Mouse (Mus musculus) liver, embryonic 13.5 days (tissue): ENCODE measurements around the gene Bmpr2. TPM values are rescaled to one million over a fixed set of nuclear protein-coding genes. Genes with fewer than 3 reads are reported as not detected.

Source experiments
- ATAC-seq: fragments of 200-750 bp; cut with Nextera tagmentation; 2 replicates; pipeline ENCODE4 v1.8.0; 2017; ENCODE audit warnings: low read depth, mild to moderate bottlenecking, moderate number of reproducible peaks, moderate library complexity
- DNase-seq: peaks from one replicate; pipeline ENCODE4 v3.0.0; 2022
- H3K27ac ChIP-seq: fragments of 300-500 bp; sonication (generic); 2 replicates; pipeline ENCODE4 v1.5.1; 2015; ENCODE audit warnings: moderate library complexity, mild to moderate bottlenecking, inconsistent platforms
- H3K27me3 ChIP-seq: fragments of 300-500 bp; sonication (generic); 2 replicates; pipeline ENCODE4 v1.6.1; 2015; ENCODE audit warnings: mild to moderate bottlenecking, inconsistent platforms
- H3K36me3 ChIP-seq: fragments of 300-500 bp; sonication (generic); 2 replicates; pipeline ENCODE4 v1.6.1; 2015; ENCODE audit warnings: mild to moderate bottlenecking, inconsistent platforms
- H3K4me1 ChIP-seq: fragments of 300-500 bp; sonication (generic); replicated peaks from 2 replicates; pipeline ENCODE4 v1.6.1; 2015; ENCODE audit warnings: inconsistent platforms
- H3K4me2 ChIP-seq: fragments of 300-500 bp; sonication (generic); 2 replicates; pipeline ENCODE4 v1.6.1; 2015; ENCODE audit warnings: inconsistent platforms, mild to moderate bottlenecking, moderate library complexity
- H3K4me3 ChIP-seq: fragments of 300-500 bp; sonication (generic); replicated peaks from 2 replicates; pipeline ENCODE4 v1.5.1; 2015; ENCODE audit warnings: mild to moderate bottlenecking, inconsistent platforms
- H3K9ac ChIP-seq: fragments of 300-500 bp; sonication (generic); 2 replicates; pipeline ENCODE4 v1.6.1; 2015; ENCODE audit warnings: mild to moderate bottlenecking, inconsistent platforms
- H3K9me3 ChIP-seq: fragments of 300-500 bp; sonication (generic); replicated peaks from 2 replicates; pipeline ENCODE4 v1.6.1; 2016; ENCODE audit warnings: inconsistent platforms
- WGBS: fragments of 180-500 bp; shearing (Covaris S2); methylation state at CpG from one replicate; pipeline ENCODE4 v1.1.7; 2015; ENCODE audit not compliant: insufficient replicate concordance; 5-methylcytosine and 5-hydroxymethylcytosine counted together
- polyA plus RNA-seq: library from polyadenylated mRNA; unstranded; fragments of >200 nt; fragmentation: Nextera tagmentation; extraction: Ambion mirVana; gene quantifications from 2 replicates; pipeline ENCODE4 v1.2.1, GENCODE M21; 2015

Bmpr2 gene
- polyA plus RNA-seq, 1 experiment from 2014 or later, result 0.95 TPM

GRCm38 (mm10) chr1:59868041-59868440 lies 104.8 kb downstream of the Bmpr2 start:
- 74% methylated on average over 5 of the region's 5 CpGs for WGBS
- H3K27ac ChIP-seq, result no peak overlapping the region

GRCm38 (mm10) chr1:59874023-59874422 lies 110.8 kb downstream of the Bmpr2 start:
- Histone ChIP-seq H3K36me3 (no peaks in the 10 kb centered on the region), H3K4me3 (no peak overlapping the region), H3K4me2 (no peak overlapping the region), H3K4me1 (no peaks in the 10 kb centered on the region), H3K9me3 (no peaks in the 10 kb centered on the region), H3K27me3 (no peaks in the 10 kb centered on the region), H3K9ac (no peak overlapping the region), H3K27ac (no peak overlapping the region)
- ATAC-seq (no peak), DNase-seq (no peak)
- WGBS, result 73% methylated on average over 3 of the region's 3 CpGs

More at GRCm38 (mm10) chr1:59868041-59868440, 104.8 kb downstream of the Bmpr2 start:
- ATAC-seq (no peak), DNase-seq (no peak)
- Histone ChIP-seq H3K4me2 (no peak overlapping the region), H3K4me3 (no peak overlapping the region), H3K9me3 (no peaks in the 10 kb centered on the region), H3K4me1 (no peaks in the 10 kb centered on the region), H3K9ac (no peak overlapping the region), H3K36me3 (peaks cover 15% of the 10 kb centered on the region), H3K27me3 (no peaks in the 10 kb centered on the region)

- 65% methylated on average over 7 of the region's 7 CpGs for WGBS
- no peaks in the 10 kb centered on the region for H3K36me3 ChIP-seq
- no peak overlapping the region for H3K9ac ChIP-seq
- DNase-seq, result no peak
- H3K4me2 ChIP-seq, result no peak overlapping the region
- no peak overlapping the region for H3K27ac ChIP-seq
- ATAC-seq, result no peak
- no peaks in the 10 kb centered on the region for H3K9me3 ChIP-seq
- H3K4me1 ChIP-seq, result no peaks in the 10 kb centered on the region
- no peak overlapping the region for H3K4me3 ChIP-seq
- no peaks in the 10 kb centered on the region for H3K27me3 ChIP-seq
These were observed 114.9 kb downstream of the Bmpr2 start for GRCm38 (mm10) chr1:59878098-59878497.

- Histone ChIP-seq H3K27ac (no peak overlapping the region), H3K4me2 (no peak overlapping the region), H3K9me3 (no peaks in the 10 kb centered on the region), H3K36me3 (no peaks in the 10 kb centered on the region), H3K4me1 (no peaks in the 10 kb centered on the region), H3K9ac (no peak overlapping the region), H3K27me3 (peaks cover 3% of the 10 kb centered on the region; the same call in 1 of the 2 replicates), H3K4me3 (no peak overlapping the region)
- ATAC-seq, result no peak
- peak; percentile 53 for DNase-seq
- 28% methylated on average over 3 of the region's 3 CpGs for WGBS
These were observed 120.3 kb downstream of the Bmpr2 start for GRCm38 (mm10) chr1:59883349-59884134.

- H3K4me3 ChIP-seq, result no peak overlapping the region
- H3K27me3 ChIP-seq, result peaks cover 3% of the 10 kb centered on the region; the same call in 1 of the 2 replicates
- 70% methylated on average over 4 of the region's 4 CpGs for WGBS
- no peaks in the 10 kb centered on the region for H3K4me1 ChIP-seq
- no peaks in the 10 kb centered on the region for H3K36me3 ChIP-seq
- no peak overlapping the region for H3K9ac ChIP-seq
- H3K27ac ChIP-seq, result no peak overlapping the region
- no peak overlapping the region for H3K4me2 ChIP-seq
- no peak for DNase-seq
- no peaks in the 10 kb centered on the region for H3K9me3 ChIP-seq
- no peak for ATAC-seq
These were observed 123.7 kb downstream of the Bmpr2 start for GRCm38 (mm10) chr1:59886899-59887298.

- Histone ChIP-seq H3K4me3 (no peak overlapping the region), H3K36me3 (no peaks in the 10 kb centered on the region), H3K4me1 (peaks cover 2% of the 10 kb centered on the region), H3K27me3 (peaks cover 3% of the 10 kb centered on the region; the same call in 1 of the 2 replicates), H3K4me2 (no peak overlapping the region), H3K9me3 (no peaks in the 10 kb centered on the region), H3K27ac (no peak overlapping the region), H3K9ac (no peak overlapping the region)
- ATAC-seq, result no peak
- no peak for DNase-seq
These were observed 124.8 kb downstream of the Bmpr2 start for GRCm38 (mm10) chr1:59888018-59888417.

GRCm38 (mm10) chr1:59891185-59891584 lies 128.0 kb downstream of the Bmpr2 start:
- ATAC-seq (no peak), DNase-seq (no peak)
- Histone ChIP-seq H3K27ac (no peak overlapping the region), H3K36me3 (no peaks in the 10 kb centered on the region), H3K4me1 (peaks cover 33% of the 10 kb centered on the region), H3K4me3 (no peak overlapping the region), H3K27me3 (peaks cover 3% of the 10 kb centered on the region; the same call in 1 of the 2 replicates), H3K4me2 (no peak overlapping the region), H3K9me3 (no peaks in the 10 kb centered on the region), H3K9ac (no peak overlapping the region)
- WGBS, result 70% methylated on average over 4 of the region's 4 CpGs

- DNase-seq, result no peak
These were observed 129.6 kb downstream of the Bmpr2 start for GRCm38 (mm10) chr1:59892777-59893176.

GRCm38 (mm10) chr1:59894025-59894424 lies 130.8 kb downstream of the Bmpr2 start:
- Histone ChIP-seq H3K9ac (peak overlapping the region; percentile 44; the same call in 1 of the 2 replicates), H3K4me3 (no peak overlapping the region), H3K9me3 (no peaks in the 10 kb centered on the region), H3K36me3 (no peaks in the 10 kb centered on the region), H3K4me1 (peaks cover 48% of the 10 kb centered on the region), H3K27me3 (no peaks in the 10 kb centered on the region), H3K4me2 (peak overlapping the region; percentile 44), H3K27ac (peak overlapping the region; percentile 78)
- DNase-seq, result peak; percentile 48
- 13% methylated on average over 4 of the region's 4 CpGs for WGBS
- peak; percentile 84 for ATAC-seq

More at GRCm38 (mm10) chr1:59892777-59893176, 129.6 kb downstream of the Bmpr2 start:
- H3K27me3 ChIP-seq, result no peaks in the 10 kb centered on the region
- H3K27ac ChIP-seq, result no peak overlapping the region; the same call in 1 of the 2 replicates
- H3K4me2 ChIP-seq, result no peak overlapping the region
- H3K36me3 ChIP-seq, result no peaks in the 10 kb centered on the region
- WGBS, result 65% methylated on average over 8 of the region's 8 CpGs
- no peak overlapping the region for H3K9ac ChIP-seq
- ATAC-seq, result no peak
- no peak overlapping the region for H3K4me3 ChIP-seq
- no peaks in the 10 kb centered on the region for H3K9me3 ChIP-seq
- H3K4me1 ChIP-seq, result peaks cover 46% of the 10 kb centered on the region

GRCm38 (mm10) chr1:59895456-59895855 lies 132.3 kb downstream of the Bmpr2 start:
- ATAC-seq (no peak), DNase-seq (no peak)
- Histone ChIP-seq H3K27ac (0 out of 2 replicates have a peak overlapping the region, but pooled peaks have one; percentile 9), H3K9me3 (no peaks in the 10 kb centered on the region), H3K4me2 (no peak overlapping the region), H3K4me3 (no peak overlapping the region), H3K36me3 (no peaks in the 10 kb centered on the region), H3K9ac (no peak overlapping the region), H3K27me3 (no peaks in the 10 kb centered on the region), H3K4me1 (peaks cover 61% of the 10 kb centered on the region)
- WGBS, result 57% methylated on average over 4 of the region's 4 CpGs

GRCm38 (mm10) chr1:59897147-59897798 lies 134.1 kb downstream of the Bmpr2 start:
- no peak overlapping the region for H3K27ac ChIP-seq
- H3K36me3 ChIP-seq, result no peaks in the 10 kb centered on the region
- ATAC-seq (no peak), DNase-seq (no peak)
- no peaks in the 10 kb centered on the region for H3K27me3 ChIP-seq
- no peak overlapping the region for H3K9ac ChIP-seq
- 61% methylated on average over 5 of the region's 5 CpGs for WGBS
- H3K4me2 ChIP-seq, result no peak overlapping the region
- peaks cover 79% of the 10 kb centered on the region for H3K4me1 ChIP-seq
- no peak overlapping the region for H3K4me3 ChIP-seq
- no peaks in the 10 kb centered on the region for H3K9me3 ChIP-seq
